Mouse (Mus musculus): ENCODE results near the gene Dmrtc2.

DNA sequence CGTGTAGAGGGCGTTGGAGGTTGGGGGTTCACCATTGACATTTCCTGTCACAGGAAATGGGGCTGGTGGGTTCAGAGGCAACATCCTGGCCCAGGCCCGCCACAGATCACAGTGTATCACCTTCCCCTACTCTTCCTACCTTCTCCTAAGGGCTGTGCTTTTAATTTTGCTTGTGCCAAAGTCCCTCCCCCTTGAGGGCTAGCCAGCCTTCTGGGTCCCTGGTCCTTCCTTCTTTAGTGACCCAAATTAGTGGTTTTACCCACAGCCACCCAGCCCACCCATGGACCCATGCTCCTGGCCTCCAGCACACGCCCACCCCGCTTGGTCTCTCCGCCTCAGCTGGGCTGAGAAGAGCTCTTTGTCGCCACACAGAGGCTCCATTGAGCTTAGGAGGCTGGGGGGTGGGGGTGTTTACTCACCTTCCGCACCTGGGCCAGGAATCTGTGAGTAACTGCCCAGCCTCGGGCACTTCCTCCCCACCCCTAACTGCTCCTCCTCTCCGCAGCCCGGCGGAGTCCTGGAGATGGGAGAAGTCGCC is 37.4 kb downstream of the Dmrtc2 start:
- TF ChIP-seq CTCF (IDR thresholded peaks at IDR 0.05; ENCODE audit: control insufficient read depth, insufficient read depth, insufficient read length) (no peak), MYOD1 (IDR thresholded peaks at IDR 0.05; ENCODE audit: control insufficient read depth, insufficient read length, low read depth) (no peak), MAX (IDR thresholded peaks at IDR 0.05) (no peak)

Measured in C2C12 (cell line).